Mouse (Mus musculus) erythroblast, embryonic 14.5 days (primary cell): Measurements from ENCODE around the gene Nat8f1.

ENCODE experiments used
- GATA1 ChIP-seq: IDR thresholded peaks from 2 replicates; pipeline ENCODE4 v1.6.1; 2012; ENCODE audit warnings: low read length, inconsistent platforms, mixed read lengths
- TAL1 ChIP-seq: IDR thresholded peaks from 3 replicates; pipeline ENCODE4 v1.6.1; 2012; ENCODE audit warnings: low read length, inconsistent platforms, mixed read lengths

DNA sequence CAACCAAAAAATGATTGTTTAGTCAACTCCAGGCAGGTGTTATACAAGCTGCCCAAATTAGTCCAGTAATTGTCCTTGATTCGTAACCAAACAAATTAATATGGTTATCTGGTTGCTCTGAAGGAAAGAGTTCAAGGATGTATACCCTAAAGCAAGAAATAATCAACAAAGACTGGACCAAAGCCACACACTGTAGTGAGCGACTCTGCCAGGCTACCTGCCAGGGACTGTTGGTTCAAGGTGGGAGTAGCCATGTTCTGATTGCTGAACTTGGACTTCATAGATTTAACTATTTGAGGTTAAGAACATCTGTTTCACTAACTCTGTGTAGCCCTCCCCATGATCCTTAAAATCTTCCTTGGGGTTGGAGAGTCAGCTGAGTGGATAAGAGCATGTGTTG is 52.4 kb downstream of the Nat8f1 start:
- no peak for TF ChIP-seq GATA1
- TF ChIP-seq TAL1: no peak
